8 mouse cellular contexts compared by ENCODE assay signal in the genomic region with DNA sequence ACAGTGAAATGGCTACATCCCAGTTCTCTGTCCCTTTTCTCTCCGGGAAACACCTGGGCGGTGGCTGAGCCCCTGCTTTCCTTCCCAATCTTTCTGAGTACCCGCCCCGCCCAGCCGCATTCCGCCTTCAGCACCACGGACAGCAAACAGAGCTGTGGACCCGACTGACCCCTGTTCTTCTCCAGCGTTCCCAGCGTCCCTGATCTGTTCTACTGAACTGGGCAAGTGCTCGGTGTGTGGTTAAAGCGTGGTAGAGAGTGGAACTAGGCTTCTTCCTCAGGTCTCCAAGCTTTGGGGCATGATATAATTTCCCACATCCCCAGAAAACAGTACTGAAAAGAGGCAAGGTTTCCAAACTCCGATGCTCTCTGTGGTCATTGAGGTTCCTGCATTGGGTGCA. TPM values are rescaled to one million over a fixed set of nuclear protein-coding genes. Genes with fewer than 3 reads are reported as not detected.
DNase-seq lines count a peak whose midpoint lies in the region; ATAC-seq and TF ChIP-seq lines count a peak whose summit lies in the region.

No protein-coding gene starts in this region.

- ATAC-seq in megakaryocyte, adult 5-6 weeks (ENCODE audit: poor library complexity, severe bottlenecking), result no peak
- ATAC-seq in heart, embryonic 14.5 days (ENCODE audit: insufficient number of reproducible peaks, insufficient read depth, low FRiP score, low read depth), result no peak
- peak; percentile 70 for ATAC-seq in megakaryocyte progenitor cell, adult 5-6 weeks (replicated peaks; ENCODE audit: poor library complexity)
- ATAC-seq in stomach, postnatal 0 days (ENCODE audit: low FRiP score, low TSS enrichment), result peak; percentile 37; the same call in 1 of the 2 replicates

- H3K27me3 ChIP-seq in megakaryocyte, embryonic 14.5 days (replicated peaks), result peaks cover 42% of the 10 kb centered on the region
- peaks cover 16% of the 10 kb centered on the region for H3K27me3 ChIP-seq in heart, embryonic 14.5 days (ENCODE audit: control insufficient read depth, insufficient read depth, low read length)
- no peaks in the 10 kb centered on the region for H3K27me3 ChIP-seq in stomach, postnatal 0 days (ENCODE audit: control insufficient read depth, insufficient read depth, low read length)

- DNase-seq in kidney, postnatal 14 days, result peak; percentile 74
- peak; percentile 73 for DNase-seq in stomach, postnatal 0 days (ENCODE audit: low spot score)
- DNase-seq in cerebellum, adult 9-10 months, result no peak

- H3K9ac ChIP-seq in heart, embryonic 14.5 days (ENCODE audit: low read length), result no peak overlapping the region
- H3K9ac ChIP-seq in stomach, postnatal 0 days (ENCODE audit: low read length), result no peak overlapping the region

- no peak for TF ChIP-seq EP300 in stomach, postnatal 0 days (optimal IDR thresholded peaks at IDR 0.05)

- no peaks in the 10 kb centered on the region for H3K9me3 ChIP-seq in megakaryocyte, embryonic 14.5 days
- H3K9me3 ChIP-seq in heart, embryonic 14.5 days (ENCODE audit: control insufficient read depth, low read length), result no peaks in the 10 kb centered on the region
- H3K9me3 ChIP-seq in stomach, postnatal 0 days (ENCODE audit: control insufficient read depth, low read length), result no peaks in the 10 kb centered on the region

- H3K36me3 ChIP-seq in megakaryocyte, embryonic 14.5 days (replicated peaks; ENCODE audit: low read length), result no peaks in the 10 kb centered on the region
- no peaks in the 10 kb centered on the region for H3K36me3 ChIP-seq in heart, embryonic 14.5 days (ENCODE audit: control insufficient read depth, insufficient read depth, low read length)
- H3K36me3 ChIP-seq in stomach, postnatal 0 days (ENCODE audit: control insufficient read depth, insufficient read depth, low read length), result no peaks in the 10 kb centered on the region

- no peak overlapping the region for H3K27ac ChIP-seq in cortical plate, adult 2 months (ENCODE audit: insufficient read depth, low read length)
- no peak overlapping the region for H3K27ac ChIP-seq in heart, embryonic 14.5 days (replicated peaks in 1 of 2; ENCODE audit: control insufficient read depth in 1 of 2, insufficient read depth in 1 of 2, low read depth in 2 of 2, low read length in 2 of 2)
- H3K27ac ChIP-seq in stomach, postnatal 0 days (replicated peaks), result no peak overlapping the region

- no peak for TF ChIP-seq POLR2A in cortical plate, adult 2 months (IDR thresholded peaks at IDR 0.05; ENCODE audit: extremely low read depth, insufficient read depth, low read length)

- H3K4me2 ChIP-seq in heart, embryonic 14.5 days (ENCODE audit: low read length), result peak overlapping the region; percentile 90
- H3K4me2 ChIP-seq in stomach, postnatal 0 days (replicated peaks; ENCODE audit: low read depth), result peak overlapping the region; percentile 97

- under 1% methylated on average over 13 of the region's 13 CpGs for WGBS in heart, embryonic 14.5 days
- WGBS in stomach, postnatal 0 days, result under 1% methylated on average over 13 of the region's 13 CpGs

- TF ChIP-seq CTCF in cortical plate, adult 2 months (IDR thresholded peaks at IDR 0.05; ENCODE audit: extremely low read depth, insufficient read depth, low read length), result no peak
- no peak for TF ChIP-seq CTCF in stomach, postnatal 0 days (IDR thresholded peaks at IDR 0.05; ENCODE audit: low read depth)

- peak overlapping the region; percentile 91 for H3K4me3 ChIP-seq in megakaryocyte, embryonic 14.5 days (replicated peaks)
- H3K4me3 ChIP-seq in cortical plate, adult 2 months (ENCODE audit: insufficient read depth, low read length), result peak overlapping the region; percentile 41
- peak overlapping the region; percentile 52 for H3K4me3 ChIP-seq in heart, embryonic 14.5 days (ENCODE audit: control insufficient read depth in 1 of 2, insufficient read depth in 1 of 2, low read depth in 1 of 2, low read length in 2 of 2)
- H3K4me3 ChIP-seq in stomach, postnatal 0 days (ENCODE audit: low read depth, low read length), result peak overlapping the region; percentile 51

- H3K4me1 ChIP-seq in megakaryocyte, embryonic 14.5 days, result peaks cover 37% of the 10 kb centered on the region
- H3K4me1 ChIP-seq in cortical plate, adult 2 months (ENCODE audit: control insufficient read depth, insufficient read depth, low read length), result peaks cover 5% of the 10 kb centered on the region
- H3K4me1 ChIP-seq in heart, embryonic 14.5 days (ENCODE audit: control insufficient read depth in 2 of 2, insufficient read depth in 2 of 2, low read length in 2 of 2), result peaks cover 2 to 12% of the 10 kb centered on the region in 2 experiments
- peaks cover 7% of the 10 kb centered on the region; the same call in 1 of the 2 replicates for H3K4me1 ChIP-seq in stomach, postnatal 0 days (replicated peaks; ENCODE audit: control insufficient read depth, insufficient read depth)

RNA-seq across cellular contexts. Expression of a gene that starts 0.8 kb away (rescaled TPM):
- polyA plus RNA-seq in megakaryocyte, embryonic 14.5 days (2012; ENCODE audit: insufficient read depth, low replicate concordance), result 0.36 and 0.68 TPM in 2 replicates
- not detected in 2 replicates for total RNA-seq in megakaryocyte, adult 5-6 weeks (2015)
- total RNA-seq in megakaryocyte, adult 5-6 weeks (2017), result not detected in 2 replicates
- 14.2 and 14.5 TPM in 2 replicates for polyA plus RNA-seq in cortical plate, adult 2 months (2012; rRNA removed)
- 0.27 and 0.51 TPM in 2 replicates for polyA plus RNA-seq in heart, embryonic 14.5 days (2014; fragmentation: Nextera tagmentation; extraction: Ambion mirVana)
- total RNA-seq in megakaryocyte progenitor cell, adult 5-6 weeks (2015), result 0.24 and 0.42 TPM in 2 replicates
- total RNA-seq in megakaryocyte progenitor cell, adult 5-6 weeks (2017), result 0.27 and 0.67 TPM in 2 replicates
- 0.45 and 0.71 TPM in 2 replicates for polyA plus RNA-seq in stomach, postnatal 0 days (2015; fragmentation: Nextera tagmentation; extraction: Ambion mirVana)

RNA-seq across cellular contexts. Expression of a gene that starts 5.4 kb away (rescaled TPM):
- 12.9 and 13.3 TPM in 2 replicates for polyA plus RNA-seq in megakaryocyte, embryonic 14.5 days (2012; ENCODE audit: insufficient read depth, low replicate concordance)
- 38.1 and 38.4 TPM in 2 replicates for total RNA-seq in megakaryocyte, adult 5-6 weeks (2015)
- total RNA-seq in megakaryocyte, adult 5-6 weeks (2017), result 47.1 and 48.5 TPM in 2 replicates
- polyA plus RNA-seq in cortical plate, adult 2 months (2012; rRNA removed), result 68.0 and 73.0 TPM in 2 replicates
- 12.4 and 13.4 TPM in 2 replicates for polyA plus RNA-seq in heart, embryonic 14.5 days (2014; fragmentation: Nextera tagmentation; extraction: Ambion mirVana)
- total RNA-seq in megakaryocyte progenitor cell, adult 5-6 weeks (2015), result 51.1 and 53.8 TPM in 2 replicates
- 69.3 and 75.9 TPM in 2 replicates for total RNA-seq in megakaryocyte progenitor cell, adult 5-6 weeks (2017)
- polyA plus RNA-seq in stomach, postnatal 0 days (2015; fragmentation: Nextera tagmentation; extraction: Ambion mirVana), result 10.2 and 11.3 TPM in 2 replicates

RNA-seq across cellular contexts. Expression of a gene that starts 18.1 kb away (rescaled TPM):
- 180 and 256 TPM in 2 replicates for polyA plus RNA-seq in megakaryocyte, embryonic 14.5 days (2012; ENCODE audit: insufficient read depth, low replicate concordance)
- 43.0 and 52.9 TPM in 2 replicates for total RNA-seq in megakaryocyte, adult 5-6 weeks (2015)
- total RNA-seq in megakaryocyte, adult 5-6 weeks (2017), result 17.9 and 18.1 TPM in 2 replicates
- polyA plus RNA-seq in cortical plate, adult 2 months (2012; rRNA removed), result 94.5 and 95.7 TPM in 2 replicates
- 68.3 and 74.8 TPM in 2 replicates for polyA plus RNA-seq in heart, embryonic 14.5 days (2014; fragmentation: Nextera tagmentation; extraction: Ambion mirVana)
- total RNA-seq in megakaryocyte progenitor cell, adult 5-6 weeks (2015), result 92.5 and 93.9 TPM in 2 replicates
- total RNA-seq in megakaryocyte progenitor cell, adult 5-6 weeks (2017), result 33.4 and 37.2 TPM in 2 replicates
- 65.4 and 66.3 TPM in 2 replicates for polyA plus RNA-seq in stomach, postnatal 0 days (2015; fragmentation: Nextera tagmentation; extraction: Ambion mirVana)

RNA-seq across cellular contexts. Expression of a gene that starts 23.3 kb away (rescaled TPM):
- 0.26 TPM in 1 of 2 replicates, not detected in the other for polyA plus RNA-seq in megakaryocyte, embryonic 14.5 days (2012; ENCODE audit: insufficient read depth, low replicate concordance)
- total RNA-seq in megakaryocyte, adult 5-6 weeks (2015), result 1.2 and 4.0 TPM in 2 replicates
- 1.4 and 8.0 TPM in 2 replicates for total RNA-seq in megakaryocyte, adult 5-6 weeks (2017)
- 0.04 and 0.08 TPM in 2 replicates for polyA plus RNA-seq in cortical plate, adult 2 months (2012; rRNA removed)
- 0.11 TPM in 1 of 2 replicates, not detected in the other for polyA plus RNA-seq in heart, embryonic 14.5 days (2014; fragmentation: Nextera tagmentation; extraction: Ambion mirVana)
- total RNA-seq in megakaryocyte progenitor cell, adult 5-6 weeks (2015), result 8.0 and 12.1 TPM in 2 replicates
- total RNA-seq in megakaryocyte progenitor cell, adult 5-6 weeks (2017), result 9.6 and 16.7 TPM in 2 replicates
- polyA plus RNA-seq in stomach, postnatal 0 days (2015; fragmentation: Nextera tagmentation; extraction: Ambion mirVana), result 6.6 and 6.8 TPM in 2 replicates

RNA-seq across cellular contexts. Expression of a gene that starts 23.7 kb away (rescaled TPM):
- polyA plus RNA-seq in megakaryocyte, embryonic 14.5 days (2012; ENCODE audit: insufficient read depth, low replicate concordance), result 23.3 and 39.8 TPM in 2 replicates
- 11.2 and 13.5 TPM in 2 replicates for total RNA-seq in megakaryocyte, adult 5-6 weeks (2015)
- total RNA-seq in megakaryocyte, adult 5-6 weeks (2017), result 3.3 and 5.6 TPM in 2 replicates
- 84.1 and 86.2 TPM in 2 replicates for polyA plus RNA-seq in cortical plate, adult 2 months (2012; rRNA removed)
- polyA plus RNA-seq in heart, embryonic 14.5 days (2014; fragmentation: Nextera tagmentation; extraction: Ambion mirVana), result 9.1 and 12.8 TPM in 2 replicates
- 14.3 and 18.0 TPM in 2 replicates for total RNA-seq in megakaryocyte progenitor cell, adult 5-6 weeks (2015)
- total RNA-seq in megakaryocyte progenitor cell, adult 5-6 weeks (2017), result 2.3 and 5.2 TPM in 2 replicates
- polyA plus RNA-seq in stomach, postnatal 0 days (2015; fragmentation: Nextera tagmentation; extraction: Ambion mirVana), result 7.5 and 9.1 TPM in 2 replicates

Comparison
In these comparisons a context has a peak if more than half of its experiments do, and no peak if none do; other contexts are left out.
1. H3K4me3 ChIP-seq: peak in every context shown above with its lines; median percentile 91 in megakaryocyte, embryonic 14.5 days; 52 in heart, embryonic 14.5 days; 51 in stomach, postnatal 0 days; 41 in cortical plate, adult 2 months.
2. ATAC-seq: peak in megakaryocyte progenitor cell, adult 5-6 weeks (single experiment) and stomach, postnatal 0 days (single experiment); none in megakaryocyte, adult 5-6 weeks (single experiment) and heart, embryonic 14.5 days (single experiment).